Mouse (Mus musculus) ovary, postnatal 36 days (tissue): Measurements from ENCODE around the gene Wipf1.
"Not testable (repeated sequence)": the region's sequence is repeated elsewhere in the genome, so short reads cannot be mapped to it uniquely, and the experiment has no call there.

Source experiments
- DNase-seq: peaks from one replicate; pipeline ENCODE4 v3.0.0; 2022; ENCODE audit warnings: low spot score, mixed read lengths

Wipf1 gene

GRCm38 (mm10) chr2:73506337-73506736, 23.2 kb downstream of the Wipf1 start:
- DNase-seq, result not testable (repeated sequence)

- DNase-seq, result no peak
Measured at GRCm38 (mm10) chr2:73502863-73503429, 26.6 kb downstream of the Wipf1 start.

GRCm38 (mm10) chr2:73500864-73501263, 28.7 kb downstream of the Wipf1 start:
- DNase-seq, result no peak

- no peak for DNase-seq
Measured at GRCm38 (mm10) chr2:73498322-73498721, 31.2 kb downstream of the Wipf1 start.

- no peak for DNase-seq
Measured at GRCm38 (mm10) chr2:73497572-73497971, 32.0 kb downstream of the Wipf1 start.

GRCm38 (mm10) chr2:73496944-73497343, 32.6 kb downstream of the Wipf1 start:
- DNase-seq, result no peak

GRCm38 (mm10) chr2:73496329-73496685, 33.2 kb downstream of the Wipf1 start:
- DNase-seq, result no peak

- DNase-seq, result no peak
Measured at GRCm38 (mm10) chr2:73495617-73496328, 33.8 kb downstream of the Wipf1 start.

- DNase-seq, result no peak
Measured at GRCm38 (mm10) chr2:73493517-73493916, 36.0 kb downstream of the Wipf1 start.

- peak; percentile 21 for DNase-seq
Measured at GRCm38 (mm10) chr2:73491442-73492241, 37.9 kb downstream of the Wipf1 start.

GRCm38 (mm10) chr2:73490466-73490865, 39.1 kb downstream of the Wipf1 start:
- no peak for DNase-seq

- no peak for DNase-seq
Measured at GRCm38 (mm10) chr2:73486120-73486601, 43.4 kb downstream of the Wipf1 start.

- no peak for DNase-seq
Measured at GRCm38 (mm10) chr2:73485236-73486119, 44.1 kb downstream of the Wipf1 start.

- DNase-seq, result no peak
Measured at GRCm38 (mm10) chr2:73484561-73485235, 44.8 kb downstream of the Wipf1 start.

GRCm38 (mm10) chr2:73478805-73479204, 50.7 kb downstream of the Wipf1 start:
- DNase-seq, result no peak

GRCm38 (mm10) chr2:73477501-73477900, 52.0 kb downstream of the Wipf1 start:
- DNase-seq, result no peak

- no peak for DNase-seq
Measured at GRCm38 (mm10) chr2:73475519-73475918, 54.0 kb downstream of the Wipf1 start.

- DNase-seq, result no peak
Measured at GRCm38 (mm10) chr2:73472130-73472529, 57.4 kb downstream of the Wipf1 start.

- DNase-seq, result no peak
Measured at GRCm38 (mm10) chr2:73470146-73470630, 59.3 kb downstream of the Wipf1 start.

GRCm38 (mm10) chr2:73469552-73469951, 60.0 kb downstream of the Wipf1 start:
- no peak for DNase-seq

- no peak for DNase-seq
Measured at GRCm38 (mm10) chr2:73468993-73469392, 60.5 kb downstream of the Wipf1 start.
